Mouse (Mus musculus) liver, embryonic 12.5 days (tissue): ENCODE results near the gene Jund. TPM values are rescaled to one million over a fixed set of nuclear protein-coding genes. Genes with fewer than 3 reads are reported as not detected.

Experiments used
- ATAC-seq: fragments of 200-750 bp; cut with Nextera tagmentation; 2 replicates; pipeline ENCODE4 v1.8.0; 2017; ENCODE audit warnings: moderate number of reproducible peaks, mild to moderate bottlenecking, moderate library complexity
- H3K27ac ChIP-seq: fragments of 300-500 bp; sonication (generic); 2 replicates; pipeline ENCODE4 v1.5.1; 2016; ENCODE audit warnings: mild to moderate bottlenecking
- H3K27me3 ChIP-seq: fragments of 300-500 bp; sonication (generic); replicated peaks from 2 replicates; pipeline ENCODE4 v1.6.1; 2016; ENCODE audit warnings: mild to moderate bottlenecking, moderate library complexity
- H3K36me3 ChIP-seq: fragments of 300-500 bp; sonication (generic); 2 replicates; pipeline ENCODE4 v1.6.1; 2016; ENCODE audit warnings: mild to moderate bottlenecking, moderate library complexity
- H3K4me1 ChIP-seq: fragments of 300-500 bp; sonication (generic); 2 replicates; pipeline ENCODE4 v1.6.1; 2016
- H3K4me2 ChIP-seq: fragments of 300-500 bp; sonication (generic); 2 replicates; pipeline ENCODE4 v1.6.1; 2016; ENCODE audit warnings: mild to moderate bottlenecking, moderate library complexity
- H3K4me3 ChIP-seq: fragments of 300-500 bp; sonication (generic); 2 replicates; pipeline ENCODE4 v1.5.1; 2016; ENCODE audit warnings: mild to moderate bottlenecking, moderate library complexity
- H3K9ac ChIP-seq: fragments of 300-500 bp; sonication (generic); 2 replicates; pipeline ENCODE4 v1.6.1; 2016; ENCODE audit warnings: mild to moderate bottlenecking, moderate library complexity
- H3K9me3 ChIP-seq: fragments of 300-500 bp; sonication (generic); replicated peaks from 2 replicates; pipeline ENCODE4 v1.6.1; 2016; ENCODE audit warnings: mild to moderate bottlenecking, moderate library complexity
- WGBS: fragments of 180-500 bp; shearing (Covaris S2); methylation state at CpG from one replicate; pipeline ENCODE4 v1.1.7; 2016; ENCODE audit not compliant: insufficient replicate concordance; 5-methylcytosine and 5-hydroxymethylcytosine counted together
- polyA plus RNA-seq: library from polyadenylated mRNA; unstranded; fragments of >200 nt; fragmentation: Nextera tagmentation; extraction: Ambion mirVana; gene quantifications from 2 replicates; pipeline ENCODE4 v1.2.1, GENCODE M21; 2016

Jund gene
- polyA plus RNA-seq, 1 experiment from 2014 or later = 59.5 TPM

DNA sequence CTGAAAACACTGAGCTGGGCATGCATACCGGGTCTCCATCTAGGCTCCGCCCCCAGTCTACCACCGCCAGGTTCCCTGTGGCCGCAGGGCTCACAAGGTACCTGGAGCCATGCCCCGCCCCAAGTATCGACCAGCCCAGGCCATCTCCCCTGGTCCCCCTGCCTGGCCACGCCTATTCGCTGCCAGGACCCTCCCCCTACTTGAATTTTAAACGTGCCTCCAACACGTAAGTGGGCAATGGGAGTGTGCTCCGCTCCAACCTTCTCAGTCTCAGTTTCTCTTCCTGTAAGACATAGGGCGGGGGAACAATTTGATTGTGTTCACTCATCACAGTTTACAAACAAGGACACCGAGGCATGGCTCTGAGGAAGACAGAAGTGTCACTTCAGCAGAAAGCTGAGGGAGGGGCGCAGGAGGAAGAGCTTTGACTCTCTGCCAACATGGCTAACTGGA lies 38.5 kb upstream of the Jund start, which contains the start of gene Pgpep1:
Pgpep1 (minus strand) TSS at position 116 of the 453 bp plus-strand sequence.
- Histone ChIP-seq H3K4me2 (peak within 1 kb of the TSS; percentile 91), H3K36me3 (peaks cover 20% of the 10 kb centered on the region), H3K4me1 (peaks cover 41% of the 10 kb centered on the region), H3K9ac (peak within 1 kb of the TSS; percentile 82), H3K27me3 (no peaks in the 10 kb centered on the region), H3K4me3 (peak within 1 kb of the TSS; percentile 85), H3K27ac (peak within 1 kb of the TSS; percentile 87), H3K9me3 (no peaks in the 10 kb centered on the region)
- ATAC-seq = peak; percentile 50
- WGBS = 6% methylated on average over 14 of the region's 14 CpGs

DNA sequence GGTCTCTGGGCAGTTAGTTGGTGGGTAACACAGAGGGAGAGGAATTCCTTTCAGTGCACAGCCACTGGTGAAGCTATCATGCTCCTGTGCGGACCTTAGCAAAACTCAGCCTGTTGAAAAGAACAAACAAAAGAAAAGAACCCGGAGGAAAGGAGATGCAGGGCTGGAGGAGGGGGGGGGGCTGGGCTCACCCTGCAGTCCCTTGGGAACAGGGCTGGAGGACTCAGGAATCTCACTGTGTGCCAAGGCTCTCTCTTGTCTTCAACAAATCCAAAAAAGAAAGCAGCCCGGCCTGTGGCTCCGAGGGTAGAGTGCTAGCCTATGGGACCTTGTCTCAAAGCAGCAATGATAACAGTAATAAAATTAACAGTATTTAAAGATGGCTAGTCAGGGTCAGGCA lies 35.1 kb upstream of the Jund start:
- Histone ChIP-seq H3K4me1 (peaks cover 36% of the 10 kb centered on the region), H3K36me3 (no peaks in the 10 kb centered on the region), H3K9me3 (no peaks in the 10 kb centered on the region), H3K4me2 (no peak overlapping the region), H3K27ac (no peak overlapping the region), H3K27me3 (no peaks in the 10 kb centered on the region), H3K9ac (no peak overlapping the region), H3K4me3 (no peak overlapping the region)
- no peak for ATAC-seq
- whole genome bisulfite sequencing = 69% methylated on average over 4 of the region's 4 CpGs

DNA sequence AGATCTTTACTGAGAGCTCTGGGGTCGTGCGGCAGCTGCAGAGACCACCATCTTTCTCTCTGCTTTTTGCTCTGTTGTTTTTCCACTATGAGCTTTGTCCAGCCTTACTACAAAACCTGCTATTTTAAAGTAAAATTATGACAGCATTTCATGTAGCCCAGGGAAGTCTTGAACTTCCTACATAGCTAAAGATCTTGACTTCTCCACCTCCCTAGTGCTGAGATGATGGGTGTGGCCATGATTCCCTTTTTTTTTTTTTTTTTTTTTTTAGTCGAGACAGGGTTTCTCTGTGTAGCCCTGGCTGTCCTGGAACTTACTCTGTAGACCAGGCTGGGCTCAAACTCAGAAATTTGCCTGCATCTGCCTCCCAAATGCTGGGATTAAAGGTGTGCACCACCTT lies 34.1 kb upstream of the Jund start:
- no peaks in the 10 kb centered on the region for H3K36me3 ChIP-seq
- H3K27me3 ChIP-seq = no peaks in the 10 kb centered on the region
- H3K27ac ChIP-seq = no peak overlapping the region
- peaks cover 30% of the 10 kb centered on the region for H3K4me1 ChIP-seq
- H3K4me2 ChIP-seq = no peak overlapping the region
- no peak overlapping the region for H3K4me3 ChIP-seq
- 54% methylated on average over 3 of the region's 3 CpGs for WGBS
- no peaks in the 10 kb centered on the region for H3K9me3 ChIP-seq
- no peak overlapping the region for H3K9ac ChIP-seq
- ATAC-seq = no peak

DNA sequence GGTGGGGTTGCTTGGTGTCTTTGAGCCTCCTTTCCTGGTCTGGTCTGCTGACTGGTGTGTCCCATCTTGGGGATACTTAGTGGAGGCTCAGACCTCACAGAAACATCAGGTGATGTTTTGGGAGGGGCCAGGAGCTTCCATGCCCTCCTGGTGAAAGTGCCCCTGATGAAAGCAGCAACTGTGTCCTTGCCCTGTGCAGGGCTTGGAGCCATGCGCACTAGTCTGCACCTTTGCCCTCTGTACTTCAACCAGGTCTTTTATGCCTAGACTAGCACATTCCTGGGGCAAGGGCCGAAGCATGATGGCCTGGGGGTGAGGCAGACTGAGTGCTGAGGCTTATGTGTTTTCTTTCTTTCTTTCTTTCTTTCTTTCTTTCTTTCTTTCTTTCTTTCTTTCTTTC lies 33.1 kb upstream of the Jund start:
- Histone ChIP-seq H3K27ac (no peak overlapping the region; the same call in 1 of the 2 replicates), H3K4me2 (no peak overlapping the region), H3K4me1 (peaks cover 21% of the 10 kb centered on the region), H3K4me3 (no peak overlapping the region), H3K9me3 (no peaks in the 10 kb centered on the region), H3K9ac (no peak overlapping the region), H3K36me3 (no peaks in the 10 kb centered on the region), H3K27me3 (no peaks in the 10 kb centered on the region)
- WGBS = 75% methylated on average over 2 of the region's 2 CpGs
- ATAC-seq = peak; percentile 64

DNA sequence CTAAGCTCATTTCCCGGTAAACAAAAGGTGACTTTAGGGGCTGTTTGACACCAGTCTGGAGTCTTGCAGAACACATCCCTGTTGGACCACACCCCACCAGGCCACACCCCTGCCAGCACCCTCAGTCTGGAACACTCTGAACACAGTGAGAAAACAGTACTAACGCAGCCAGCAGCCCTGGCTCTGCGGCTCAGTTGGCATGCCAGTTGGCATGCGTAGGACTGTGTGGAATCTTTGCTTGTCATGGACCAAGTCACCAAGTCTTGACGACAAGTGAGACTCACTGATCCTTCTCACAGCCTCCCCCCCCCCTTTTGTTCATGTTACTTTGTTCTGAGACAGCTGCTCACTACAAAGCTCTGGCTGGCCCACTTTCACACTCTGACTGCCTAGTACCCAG lies 31.7 kb upstream of the Jund start:
- H3K4me1 ChIP-seq = peaks cover 14% of the 10 kb centered on the region
- no peaks in the 10 kb centered on the region for H3K27me3 ChIP-seq
- no peaks in the 10 kb centered on the region for H3K9me3 ChIP-seq
- H3K4me2 ChIP-seq = no peak overlapping the region
- H3K9ac ChIP-seq = no peak overlapping the region
- H3K27ac ChIP-seq = no peak overlapping the region
- H3K36me3 ChIP-seq = no peaks in the 10 kb centered on the region
- H3K4me3 ChIP-seq = no peak overlapping the region
- WGBS = 68% methylated on average over 5 of the region's 5 CpGs
- peak; percentile 38; the same call in 1 of the 2 replicates for ATAC-seq

DNA sequence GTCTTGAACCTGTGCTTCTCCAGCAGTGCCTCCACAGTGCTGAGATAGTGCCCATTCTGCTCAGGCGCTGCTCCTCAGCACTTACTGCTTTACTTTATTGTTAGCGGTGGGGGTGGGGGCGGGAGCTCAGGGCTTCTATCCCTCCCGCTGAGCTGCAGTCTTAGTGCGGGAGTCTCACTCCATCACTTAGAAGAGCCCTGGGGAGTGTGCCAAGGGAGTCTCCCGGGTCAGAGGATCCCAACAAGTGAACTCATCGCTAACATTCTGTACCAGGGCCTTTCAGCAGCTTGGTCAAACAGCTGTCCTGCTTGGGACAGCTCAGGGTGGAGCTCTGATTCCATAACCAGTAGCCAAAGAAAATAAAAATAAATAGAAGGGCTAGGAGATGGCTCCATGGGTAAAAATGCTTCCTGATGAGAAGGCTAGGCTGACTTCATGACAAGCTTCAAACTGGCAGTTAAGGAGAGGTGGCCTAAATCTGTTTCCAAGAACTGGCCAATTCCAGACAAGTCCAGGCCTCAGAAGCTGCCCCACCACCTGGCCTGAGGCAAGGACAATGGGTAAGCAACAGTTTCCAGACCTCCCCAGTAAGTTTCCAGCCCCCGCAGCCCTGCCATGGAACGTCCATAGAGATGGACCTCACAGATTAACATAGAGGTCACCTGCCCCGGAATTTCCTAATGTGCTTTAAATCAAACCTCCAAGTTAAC lies 27.0 kb upstream of the Jund start:
- Histone ChIP-seq H3K9ac (no peak overlapping the region), H3K4me3 (no peak overlapping the region), H3K4me1 (peaks cover 51% of the 10 kb centered on the region), H3K9me3 (no peaks in the 10 kb centered on the region), H3K27me3 (no peaks in the 10 kb centered on the region), H3K4me2 (no peak overlapping the region), H3K27ac (no peak overlapping the region), H3K36me3 (peaks cover 8% of the 10 kb centered on the region)
- no peak for ATAC-seq
- 76% methylated on average over 10 of the region's 10 CpGs for WGBS

DNA sequence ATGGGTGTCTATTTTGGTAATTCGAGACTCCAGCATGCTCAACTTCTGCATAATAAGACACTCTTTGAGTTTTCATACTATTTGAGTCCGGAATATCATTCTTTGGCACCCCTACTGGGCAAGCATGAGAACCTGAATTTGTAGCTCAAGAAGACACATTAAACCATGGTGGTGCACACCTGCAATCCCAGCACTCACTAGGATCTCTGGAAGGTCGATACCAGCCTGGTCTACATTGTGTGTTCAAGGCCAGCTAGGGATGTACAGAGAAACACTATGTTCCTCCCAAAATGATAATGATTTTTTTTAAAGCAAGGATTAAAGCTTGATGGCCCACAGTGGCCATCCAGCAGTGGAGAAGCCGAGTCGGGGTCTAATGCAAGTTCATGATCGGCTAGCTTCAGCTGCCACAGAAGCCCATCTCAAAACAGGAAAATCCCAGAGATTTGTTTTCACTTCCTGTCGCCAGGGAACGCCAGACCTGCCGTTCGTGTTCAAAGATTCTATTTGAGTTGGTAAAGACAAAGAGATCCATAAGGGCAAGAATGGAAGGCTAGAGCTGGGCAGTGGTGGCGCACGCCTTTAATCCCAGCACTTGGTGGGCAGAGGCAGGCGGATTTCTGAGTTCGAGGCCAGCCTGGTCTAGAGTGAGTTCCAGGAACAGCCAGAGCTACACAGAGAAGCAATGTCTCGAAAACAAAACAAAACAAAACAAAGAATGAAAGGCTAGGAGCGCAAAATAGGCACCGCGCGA lies 26.2 kb upstream of the Jund start:
- Histone ChIP-seq H3K27me3 (no peaks in the 10 kb centered on the region), H3K4me3 (peak overlapping the region; percentile 69), H3K4me2 (peak overlapping the region; percentile 89), H3K4me1 (peaks cover 52% of the 10 kb centered on the region), H3K27ac (peak overlapping the region; percentile 93), H3K9me3 (no peaks in the 10 kb centered on the region), H3K36me3 (peaks cover 14% of the 10 kb centered on the region), H3K9ac (peak overlapping the region; percentile 72)
- WGBS = 33% methylated on average over 19 of the region's 19 CpGs
- ATAC-seq = peak; percentile 2

DNA sequence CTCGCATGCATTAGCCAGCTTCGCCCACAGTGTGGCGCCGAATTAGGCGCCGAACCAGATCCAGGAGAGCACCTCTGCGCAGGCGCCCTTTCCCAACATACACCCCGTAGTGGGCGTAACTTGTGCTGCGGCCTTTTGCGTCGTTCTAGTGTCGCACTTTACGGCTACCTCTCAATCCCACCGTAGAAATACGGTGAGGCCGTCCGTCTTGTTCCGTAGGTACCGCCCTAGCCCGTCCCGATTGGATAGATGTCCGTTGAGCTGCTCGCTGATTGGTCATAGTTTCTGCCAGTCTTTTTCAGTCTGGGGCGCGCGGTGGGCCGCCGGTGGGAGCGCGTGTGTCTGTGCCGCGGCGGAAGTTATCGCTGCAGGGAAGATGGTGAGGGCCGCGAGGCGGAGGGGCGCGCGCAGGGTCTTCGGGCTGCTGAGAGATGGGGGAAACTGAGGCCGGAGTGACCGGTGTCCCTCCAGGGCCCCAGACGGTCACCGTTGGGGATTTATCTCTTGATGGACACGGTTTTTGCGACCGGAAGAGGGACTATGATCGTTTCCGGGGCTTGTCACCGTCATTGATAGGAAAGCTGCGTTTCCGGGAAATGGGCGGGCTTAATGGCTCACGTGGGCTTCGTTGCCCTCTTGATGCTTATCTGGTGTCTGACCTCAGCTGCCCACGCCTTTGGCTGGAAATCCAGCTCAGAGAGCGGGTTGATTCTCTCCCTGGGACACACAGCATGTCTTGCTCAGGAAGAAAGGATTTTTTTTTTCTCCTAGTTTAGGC lies 25.5 kb upstream of the Jund start, which contains the start of gene Lsm4:
Lsm4 (plus strand) TSS at position 170 of the 778 bp plus-strand sequence.
- WGBS = under 1% methylated on average over 60 of the region's 60 CpGs
- Histone ChIP-seq H3K4me2 (peak within 1 kb of the TSS; percentile 89), H3K27ac (peak within 1 kb of the TSS; percentile 93), H3K27me3 (no peaks in the 10 kb centered on the region), H3K4me1 (peaks cover 60% of the 10 kb centered on the region), H3K9ac (peak within 1 kb of the TSS; percentile 72), H3K4me3 (peak within 1 kb of the TSS; percentile 69), H3K9me3 (no peaks in the 10 kb centered on the region), H3K36me3 (peaks cover 22% of the 10 kb centered on the region)
- peak; percentile 92 for ATAC-seq

DNA sequence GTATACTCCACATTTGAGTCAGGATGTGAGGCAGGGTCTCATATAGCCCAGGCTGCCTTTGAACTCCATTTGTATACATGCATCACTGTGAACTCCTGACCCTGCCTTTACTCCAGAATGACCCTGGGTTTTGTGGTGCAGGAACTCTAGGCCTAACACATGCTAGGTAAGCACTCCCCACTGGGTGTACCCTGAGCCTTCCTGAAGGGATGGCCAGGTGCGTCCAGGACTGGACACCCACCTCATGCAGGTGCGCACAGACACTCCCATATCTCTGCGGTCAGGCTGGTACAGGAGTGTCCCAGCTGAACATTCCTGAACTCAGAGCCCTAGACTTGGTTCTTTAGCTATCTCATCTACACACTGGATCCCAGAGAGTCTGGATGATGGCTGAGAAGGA lies 24.6 kb upstream of the Jund start:
- Histone ChIP-seq H3K27ac (peak overlapping the region; percentile 93), H3K9me3 (no peaks in the 10 kb centered on the region), H3K27me3 (no peaks in the 10 kb centered on the region), H3K9ac (peak overlapping the region; percentile 69), H3K4me1 (peaks cover 68% of the 10 kb centered on the region), H3K4me2 (peak overlapping the region; percentile 89), H3K36me3 (peaks cover 30% of the 10 kb centered on the region), H3K4me3 (peak overlapping the region; percentile 69)
- WGBS = 67% methylated on average over 3 of the region's 3 CpGs
- no peak for ATAC-seq

DNA sequence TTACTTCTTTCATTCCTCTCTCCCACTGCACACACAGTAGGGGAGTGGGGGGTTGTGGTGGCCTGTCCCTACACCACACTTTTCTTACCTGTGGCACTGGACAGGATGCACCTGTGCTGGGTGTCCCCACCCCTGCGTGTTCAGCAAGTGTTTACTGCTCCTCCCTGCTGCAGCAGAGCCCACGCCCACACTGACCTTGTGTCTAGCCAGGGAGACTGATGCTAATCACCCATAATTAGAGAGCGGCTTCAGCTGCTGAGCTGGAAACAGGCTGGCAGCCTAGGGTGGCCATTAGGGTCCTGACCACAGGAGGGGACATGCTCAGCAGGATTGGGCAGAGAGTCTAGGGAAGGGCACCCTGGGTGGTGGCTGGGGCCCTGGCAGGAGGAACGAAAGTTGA lies 24.0 kb upstream of the Jund start:
- H3K4me3 ChIP-seq = peak overlapping the region; percentile 69
- H3K4me2 ChIP-seq = peak overlapping the region; percentile 89

DNA sequence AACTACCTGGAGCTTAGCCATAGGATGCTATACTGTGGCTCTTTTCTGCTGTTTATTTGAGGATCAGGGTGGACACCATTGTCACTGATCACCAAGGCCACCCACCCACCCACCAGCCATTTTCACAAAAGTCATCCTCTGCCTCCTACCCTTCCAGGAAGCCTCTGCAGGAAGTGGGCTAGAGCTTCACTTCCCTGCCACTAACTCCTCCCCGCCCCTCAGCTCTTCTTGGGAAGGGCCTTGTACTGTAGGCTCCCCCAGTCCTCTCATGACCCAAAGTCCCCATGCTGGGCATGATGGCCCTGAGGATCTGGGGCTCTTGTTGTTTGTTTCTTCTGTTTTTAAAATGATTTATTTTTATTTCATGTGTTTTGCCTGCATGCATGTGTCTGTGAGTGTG lies 23.4 kb upstream of the Jund start:
- WGBS = 38% methylated on average over 1 of the region's 1 CpGs
- Histone ChIP-seq H3K27me3 (no peaks in the 10 kb centered on the region), H3K4me1 (peaks cover 79% of the 10 kb centered on the region), H3K27ac (peak overlapping the region; percentile 93), H3K9me3 (no peaks in the 10 kb centered on the region), H3K4me3 (no peak overlapping the region), H3K36me3 (peaks cover 42% of the 10 kb centered on the region), H3K9ac (peak overlapping the region; percentile 69; the same call in 1 of the 2 replicates), H3K4me2 (peak overlapping the region; percentile 89)
- no peak for ATAC-seq

More for the DNA sequence above, 24.0 kb upstream of the Jund start:
- peak overlapping the region; percentile 69 for H3K9ac ChIP-seq
- 0 out of 2 replicates have a peak, but pooled peaks have one; percentile 6 for ATAC-seq
- H3K36me3 ChIP-seq = peaks cover 36% of the 10 kb centered on the region
- peaks cover 74% of the 10 kb centered on the region for H3K4me1 ChIP-seq
- no peaks in the 10 kb centered on the region for H3K9me3 ChIP-seq
- H3K27ac ChIP-seq = peak overlapping the region; percentile 93
- 43% methylated on average over 4 of the region's 4 CpGs for WGBS
- no peaks in the 10 kb centered on the region for H3K27me3 ChIP-seq
